Mouse (Mus musculus) midbrain, postnatal 0 days (tissue): ENCODE measurements around the gene Rasa2. TPM values are rescaled to one million over a fixed set of nuclear protein-coding genes. Genes with fewer than 3 reads are reported as not detected.

Source experiments
- ATAC-seq: fragments of 200-750 bp; cut with Nextera tagmentation; 2 replicates; pipeline ENCODE4 v1.8.0; 2017; ENCODE audit warnings: moderate number of reproducible peaks, mild to moderate bottlenecking, moderate TSS enrichment, moderate library complexity; ENCODE audit not compliant: low FRiP score
- DNase-seq: peaks from one replicate; pipeline ENCODE4 v3.0.0-alpha.2; 2015; ENCODE audit warnings: low spot score
- H3K27ac ChIP-seq: fragments of 300-500 bp; sonication (generic); 2 replicates; pipeline ENCODE4 v1.5.1; 2014; ENCODE audit warnings: low read depth, mild to moderate bottlenecking, low read length, mixed read lengths
- H3K27me3 ChIP-seq: fragments of 300-500 bp; sonication (generic); 2 replicates; pipeline ENCODE4 v1.6.1; 2014; ENCODE audit warnings: low read length, control low read depth, mixed read lengths; ENCODE audit not compliant: insufficient read depth
- H3K36me3 ChIP-seq: fragments of 300-500 bp; sonication (generic); 2 replicates; pipeline ENCODE4 v1.6.1; 2014; ENCODE audit warnings: low read length, control low read depth, mixed read lengths; ENCODE audit not compliant: insufficient read depth
- H3K4me1 ChIP-seq: fragments of 300-500 bp; sonication (generic); 2 replicates; pipeline ENCODE4 v1.6.1; 2014; ENCODE audit warnings: mild to moderate bottlenecking, control low read depth, antibody characterized with exemption, low read length, mixed read lengths; ENCODE audit not compliant: insufficient read depth
- H3K4me2 ChIP-seq: fragments of 300-500 bp; sonication (generic); 2 replicates; pipeline ENCODE4 v1.6.1; 2014; ENCODE audit warnings: low read depth, mild to moderate bottlenecking, low read length, mixed read lengths; ENCODE audit not compliant: poor library complexity, severe bottlenecking
- H3K4me3 ChIP-seq: fragments of 300-500 bp; sonication (generic); 2 replicates; pipeline ENCODE4 v1.5.1; 2014; ENCODE audit warnings: low read depth, mild to moderate bottlenecking, low read length, moderate library complexity
- H3K9ac ChIP-seq: fragments of 300-500 bp; sonication (generic); replicated peaks from 2 replicates; pipeline ENCODE4 v1.6.1; 2014; ENCODE audit warnings: mild to moderate bottlenecking, low read length, moderate library complexity, mixed read lengths; ENCODE audit not compliant: poor library complexity, severe bottlenecking
- H3K9me3 ChIP-seq: fragments of 300-500 bp; sonication (generic); 2 replicates; pipeline ENCODE4 v1.6.1; 2016; ENCODE audit warnings: low read length, control low read depth
- CTCF ChIP-seq: IDR thresholded peaks from 2 replicates; pipeline ENCODE4 v1.5.1; 2016; ENCODE audit warnings: antibody characterized with exemption, mild to moderate bottlenecking
- WGBS: fragments of 180-500 bp; shearing (Covaris S2); extraction: QIAGEN DNeasy Blood & Tissue Kit; methylation state at CpG from one replicate; pipeline ENCODE4 v1.1.7; 2014; 5-methylcytosine and 5-hydroxymethylcytosine counted together
- polyA plus RNA-seq: library from polyadenylated mRNA; unstranded; fragments of >200 nt; fragmentation: Nextera tagmentation; extraction: Ambion mirVana; gene quantifications from 2 replicates; pipeline ENCODE4 v1.2.1, GENCODE M21; 2015
- total RNA-seq: library from RNA; depleted of rRNA; stranded (reverse); fragments of >200 nt; gene quantifications from 2 replicates; pipeline ENCODE4 v1.2.3, GENCODE M21; 2014

The Rasa2 gene
- total and polyA plus RNA-seq, 2 experiments from 2014 or later = 11.5 to 13.4 TPM

- TF ChIP-seq CTCF = no peak
- H3K9ac ChIP-seq = no peak overlapping the region
- H3K4me2 ChIP-seq = no peak overlapping the region
- H3K36me3 ChIP-seq = peaks cover 13% of the 10 kb centered on the region
- H3K9me3 ChIP-seq = no peaks in the 10 kb centered on the region
- ATAC-seq = no peak
- H3K4me1 ChIP-seq = no peaks in the 10 kb centered on the region
- H3K27me3 ChIP-seq = no peaks in the 10 kb centered on the region
- no peak overlapping the region for H3K27ac ChIP-seq
- no peak for DNase-seq
- 95% methylated on average over 11 of the region's 11 CpGs for WGBS
- H3K4me3 ChIP-seq = no peak overlapping the region
Observed at GRCm38 (mm10) chr9:96592670-96593600, 38.5 kb downstream of the Rasa2 start.

GRCm38 (mm10) chr9:96589346-96589745, 42.1 kb downstream of the Rasa2 start:
- Histone ChIP-seq H3K4me3 (no peak overlapping the region), H3K4me1 (no peaks in the 10 kb centered on the region), H3K27ac (no peak overlapping the region), H3K9me3 (no peaks in the 10 kb centered on the region), H3K9ac (no peak overlapping the region), H3K36me3 (peaks cover 16% of the 10 kb centered on the region; the same call in 1 of the 2 replicates), H3K4me2 (no peak overlapping the region), H3K27me3 (no peaks in the 10 kb centered on the region)
- TF ChIP-seq CTCF = no peak
- ATAC-seq (no peak), DNase-seq (no peak)
- 92% methylated on average over 5 of the region's 5 CpGs for WGBS

GRCm38 (mm10) chr9:96583496-96583895, 47.9 kb downstream of the Rasa2 start:
- Histone ChIP-seq H3K27ac (no peak overlapping the region), H3K4me1 (no peaks in the 10 kb centered on the region), H3K4me3 (no peak overlapping the region), H3K36me3 (0 out of 2 replicates have a peak, but pooled peaks cover 7% of the 10 kb centered on the region), H3K9me3 (no peaks in the 10 kb centered on the region), H3K4me2 (no peak overlapping the region), H3K9ac (no peak overlapping the region), H3K27me3 (no peaks in the 10 kb centered on the region)
- DNase-seq (no peak), ATAC-seq (no peak)
- over 99% methylated on average over 2 of the region's 2 CpGs for WGBS
- no peak for TF ChIP-seq CTCF

GRCm38 (mm10) chr9:96583076-96583475, 48.3 kb downstream of the Rasa2 start:
- no peak overlapping the region for H3K9ac ChIP-seq
- no peaks in the 10 kb centered on the region for H3K4me1 ChIP-seq
- 0 out of 2 replicates have a peak, but pooled peaks cover 7% of the 10 kb centered on the region for H3K36me3 ChIP-seq
- H3K27me3 ChIP-seq = no peaks in the 10 kb centered on the region
- no peak for TF ChIP-seq CTCF
- no peak overlapping the region for H3K4me3 ChIP-seq
- ATAC-seq = no peak
- H3K9me3 ChIP-seq = no peaks in the 10 kb centered on the region
- no peak overlapping the region for H3K27ac ChIP-seq
- no peak for DNase-seq
- WGBS = 90% methylated on average over 2 of the region's 2 CpGs
- H3K4me2 ChIP-seq = no peak overlapping the region

GRCm38 (mm10) chr9:96578190-96578589, 53.2 kb downstream of the Rasa2 start:
- Histone ChIP-seq H3K4me3 (no peak overlapping the region), H3K4me2 (no peak overlapping the region), H3K9ac (no peak overlapping the region), H3K27ac (no peak overlapping the region), H3K9me3 (no peaks in the 10 kb centered on the region), H3K36me3 (peaks cover 8% of the 10 kb centered on the region; the same call in 1 of the 2 replicates), H3K4me1 (no peaks in the 10 kb centered on the region), H3K27me3 (no peaks in the 10 kb centered on the region)
- DNase-seq = no peak
- TF ChIP-seq CTCF = no peak
- 91% methylated on average over 4 of the region's 4 CpGs for WGBS
- ATAC-seq = no peak

- TF ChIP-seq CTCF = no peak
- Histone ChIP-seq H3K27me3 (no peaks in the 10 kb centered on the region), H3K4me1 (no peaks in the 10 kb centered on the region), H3K27ac (no peak overlapping the region), H3K4me3 (no peak overlapping the region), H3K9ac (no peak overlapping the region), H3K36me3 (peaks cover 5% of the 10 kb centered on the region; the same call in 1 of the 2 replicates), H3K4me2 (no peak overlapping the region), H3K9me3 (no peaks in the 10 kb centered on the region)
- ATAC-seq (no peak), DNase-seq (no peak)
- 76% methylated on average over 6 of the region's 6 CpGs for WGBS
Observed at GRCm38 (mm10) chr9:96577674-96578073, 53.7 kb downstream of the Rasa2 start.
